Mouse (Mus musculus) cerebellum, postnatal 36 days (tissue): Measurements from ENCODE around the gene Slc7a7.

Experiments used
- DNase-seq, 2 experiments: peaks; one replicate each; pipeline ENCODE4 v3.0.0; 2021 to 2022; ENCODE audit warnings: mixed read lengths in 2 of 2

Slc7a7 gene

DNA sequence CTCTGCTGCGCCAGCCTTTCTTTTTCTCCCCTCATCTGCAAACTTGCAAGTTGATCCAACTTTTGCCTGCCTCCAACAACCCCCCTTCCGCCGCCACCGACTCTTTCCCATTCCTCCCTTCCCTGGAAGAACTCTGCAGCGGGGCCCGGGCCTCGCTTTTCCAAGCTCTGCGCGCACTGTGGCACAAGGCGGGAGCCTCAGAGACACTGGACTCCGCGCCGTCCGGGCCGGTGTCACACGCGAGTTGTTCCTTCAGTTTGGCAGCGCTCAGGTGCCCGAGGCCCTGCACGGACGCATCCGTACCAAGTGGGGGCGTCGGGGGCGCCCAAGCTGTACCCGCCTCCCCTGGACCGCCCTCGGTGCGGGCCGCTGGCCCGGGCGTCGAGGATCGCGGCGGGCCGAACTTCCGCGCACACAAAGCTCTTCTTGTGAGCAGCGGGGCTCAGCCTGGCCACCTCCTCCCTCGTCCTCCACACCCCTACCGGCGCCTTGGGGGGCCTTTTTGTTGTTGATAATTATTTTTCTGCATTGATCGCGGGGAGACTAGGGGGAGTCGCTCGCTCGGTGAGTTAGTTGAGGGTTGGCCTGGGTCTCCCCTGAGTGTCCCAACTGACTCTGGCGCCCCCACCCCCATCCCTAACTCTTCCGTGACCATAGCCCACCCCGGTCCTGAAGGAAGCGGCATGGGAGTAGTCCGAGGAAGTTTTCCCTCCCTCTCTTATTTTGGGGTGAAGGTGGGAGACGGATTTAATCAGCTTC, 14.7 kb upstream of the Slc7a7 start:
- DNase-seq = peak in 1 of 2 experiments; percentile 14

DNA sequence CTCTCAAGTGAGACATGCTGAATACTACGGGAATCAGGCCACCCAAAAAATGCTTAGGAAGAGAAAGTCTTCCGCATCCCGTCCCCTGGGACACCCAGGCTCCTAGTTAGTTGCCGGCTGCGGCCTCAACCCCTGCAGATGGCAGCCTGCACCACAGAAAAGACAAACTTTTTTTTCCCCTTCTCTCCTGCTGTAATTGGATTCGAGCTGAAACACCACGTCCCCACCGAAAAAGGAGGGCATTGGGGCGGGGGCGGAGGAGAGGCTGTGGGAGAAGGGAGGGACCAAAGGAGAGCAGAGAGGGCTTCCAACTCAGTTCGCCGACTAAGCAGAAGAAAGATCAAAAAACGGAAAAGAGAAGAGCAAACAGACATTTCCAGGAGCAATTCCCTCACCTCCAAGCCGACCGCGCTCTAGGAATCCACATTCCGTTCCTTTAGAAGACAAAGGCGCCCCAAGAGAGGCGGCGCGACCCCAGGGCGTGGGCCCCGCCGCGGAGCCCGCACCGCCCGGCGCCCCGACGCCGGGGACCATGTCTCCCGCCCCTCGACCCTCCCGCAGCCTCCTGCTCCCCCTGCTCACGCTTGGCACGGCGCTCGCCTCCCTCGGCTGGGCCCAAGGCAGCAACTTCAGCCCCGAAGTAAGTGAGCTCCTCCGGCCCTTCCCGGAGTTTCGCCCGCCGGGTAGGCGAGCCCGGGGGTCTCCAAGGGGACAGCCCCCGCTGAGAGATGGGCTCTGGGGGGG, 13.9 kb upstream of the Slc7a7 start, which contains the start of gene Mmp14:
TSS of gene Mmp14 (plus strand) at position 279 of the 744 bp plus-strand sequence.
- DNase-seq = peak in 1 of 2 experiments; percentile 15

DNA sequence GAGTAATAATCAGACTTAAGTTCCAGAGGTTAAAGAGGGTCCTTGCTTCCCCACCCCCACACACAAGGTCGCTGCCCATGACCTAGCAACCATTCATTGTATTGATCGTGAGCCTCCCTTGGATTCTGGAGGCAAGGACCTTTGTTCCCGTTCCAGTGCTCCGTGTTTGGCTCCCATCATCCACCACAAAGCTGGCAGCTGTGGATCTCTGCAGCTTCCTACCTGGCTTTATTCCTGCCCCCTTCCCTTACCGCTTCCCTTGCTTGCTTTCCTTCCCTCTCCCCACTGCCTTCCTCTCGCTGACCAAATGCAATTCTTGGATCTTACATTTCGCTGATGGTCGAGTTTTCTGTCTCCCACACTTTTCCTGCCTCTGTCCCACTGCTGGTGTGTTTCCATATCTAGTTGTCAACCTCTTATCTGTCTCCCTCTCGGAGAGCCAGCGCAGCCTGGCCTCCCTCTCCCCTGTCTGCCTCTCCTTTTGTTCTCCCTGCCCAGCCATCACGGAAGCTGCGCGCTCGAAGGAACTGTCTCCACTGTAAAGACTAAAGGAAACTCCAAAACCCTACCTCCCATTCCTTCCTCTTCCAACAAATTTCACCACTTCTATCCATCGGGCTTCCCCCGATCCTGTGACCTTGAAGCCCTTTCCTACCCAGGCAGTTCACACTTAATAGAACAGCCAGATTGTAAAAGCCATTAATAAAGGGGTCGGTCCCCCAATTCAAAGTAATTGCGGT, 13.0 kb upstream of the Slc7a7 start:
- DNase-seq = no peak

DNA sequence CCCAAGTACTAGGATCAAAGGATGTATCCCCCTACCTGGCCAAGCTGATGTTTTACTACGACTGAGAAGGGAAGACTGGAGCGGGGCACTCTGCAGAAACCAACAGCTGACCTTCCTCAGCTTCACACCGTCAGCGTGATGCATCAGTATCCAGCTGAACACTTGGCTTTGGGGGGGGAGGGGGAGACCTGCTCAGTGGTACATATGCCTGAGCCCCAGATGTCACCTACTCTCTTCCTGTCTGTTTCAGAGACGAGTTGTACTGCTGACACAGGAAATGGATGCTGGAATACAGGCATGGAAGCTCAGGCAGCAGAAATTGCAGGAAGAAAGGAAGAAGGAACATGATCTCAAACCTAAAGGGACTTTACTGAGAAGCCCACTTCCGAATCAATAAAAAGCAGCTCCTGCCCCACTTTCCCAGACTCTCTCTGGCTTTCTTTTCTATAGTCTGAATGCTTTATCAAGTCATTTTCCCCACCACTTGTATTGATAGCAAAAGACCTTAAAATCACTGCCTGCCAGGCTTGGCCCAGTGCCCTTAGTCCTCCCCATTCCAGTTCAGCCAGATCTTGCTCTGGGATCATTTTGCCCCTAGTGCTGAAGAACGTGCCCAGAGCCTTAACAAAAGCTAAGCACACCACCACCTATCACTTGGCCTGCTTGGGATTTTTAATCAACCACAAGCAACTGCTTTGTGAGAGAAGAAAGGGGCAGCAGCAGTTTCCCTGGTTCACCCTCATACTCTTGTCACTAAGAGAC, 11.9 kb upstream of the Slc7a7 start:
- DNase-seq = no peak

DNA sequence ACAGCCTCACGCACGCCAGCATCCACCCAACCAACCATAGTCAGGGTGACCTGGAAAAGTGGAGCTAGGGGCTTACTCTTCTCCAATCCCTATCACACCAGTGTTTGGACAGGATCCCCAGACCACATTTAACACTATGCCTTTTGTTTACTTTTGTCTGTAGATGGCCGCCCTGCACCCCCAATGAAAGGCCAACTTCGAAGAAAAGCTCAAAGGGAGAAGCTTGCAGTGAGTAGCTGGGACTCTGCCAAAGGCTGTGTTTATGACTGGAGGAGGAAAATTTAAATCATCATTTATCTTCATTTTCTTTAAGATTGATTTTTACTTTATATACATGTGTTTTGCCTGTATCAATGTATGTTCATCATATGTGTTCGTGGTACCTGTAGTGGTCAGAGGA, 10.8 kb upstream of the Slc7a7 start:
- no peak for DNase-seq

DNA sequence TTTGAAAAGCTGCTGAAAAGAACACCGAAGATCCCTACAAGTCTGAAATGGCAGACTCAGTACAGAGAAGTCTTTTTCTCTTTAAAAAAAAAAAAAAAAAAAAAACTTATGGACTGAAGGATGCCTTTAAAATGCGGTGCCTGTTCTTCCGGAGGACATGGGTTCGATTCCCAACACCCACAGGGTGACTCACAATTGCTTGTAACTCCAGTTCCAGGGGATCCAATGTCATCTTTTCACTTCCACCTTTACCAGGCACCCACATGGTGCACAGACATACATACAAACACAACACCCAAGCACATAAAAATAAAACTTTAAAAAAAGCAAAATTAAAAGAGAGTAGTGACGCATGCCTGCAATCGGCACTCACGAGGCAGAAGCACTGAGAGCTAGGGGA, 10.1 kb upstream of the Slc7a7 start:
- no peak for DNase-seq

DNA sequence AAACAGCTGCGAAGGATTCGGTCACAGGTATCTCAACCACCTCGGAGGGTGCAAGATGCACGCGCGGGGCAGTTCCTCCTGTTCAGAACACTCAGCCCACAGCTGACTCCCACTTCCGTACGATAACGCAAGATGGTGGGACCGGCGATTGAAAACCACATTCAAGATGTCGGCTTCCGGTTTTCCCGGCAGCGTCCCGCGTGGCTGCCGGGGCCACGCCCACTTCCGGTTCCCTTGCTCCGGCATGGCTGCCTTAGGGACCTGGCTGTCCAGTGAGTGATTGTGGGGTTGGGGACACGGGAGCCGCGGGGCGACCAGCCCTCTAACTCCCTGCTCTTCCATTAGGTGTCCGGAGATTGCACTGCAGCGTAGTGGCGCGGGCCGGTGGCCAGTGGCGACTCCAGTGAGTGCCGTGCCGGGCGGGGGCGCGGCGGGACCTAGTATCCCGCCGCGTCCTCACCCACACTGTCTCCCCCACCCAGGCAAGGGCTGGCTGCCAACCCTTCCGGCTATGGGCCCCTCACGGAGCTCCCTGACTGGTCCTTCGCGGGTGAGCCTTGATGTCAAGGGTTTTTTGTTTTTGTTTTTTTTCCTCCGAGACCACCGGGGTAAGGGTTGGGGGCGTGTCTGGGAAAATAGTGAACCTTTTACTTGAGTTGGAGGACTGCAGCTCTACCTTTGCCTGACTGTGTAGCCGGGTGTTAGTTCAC, 9.3 kb upstream of the Slc7a7 start, which contains the start of gene Mrpl52:
TSS of gene Mrpl52 (plus strand) at position 221 of the 710 bp plus-strand sequence.
- DNase-seq = peak; percentile 90

DNA sequence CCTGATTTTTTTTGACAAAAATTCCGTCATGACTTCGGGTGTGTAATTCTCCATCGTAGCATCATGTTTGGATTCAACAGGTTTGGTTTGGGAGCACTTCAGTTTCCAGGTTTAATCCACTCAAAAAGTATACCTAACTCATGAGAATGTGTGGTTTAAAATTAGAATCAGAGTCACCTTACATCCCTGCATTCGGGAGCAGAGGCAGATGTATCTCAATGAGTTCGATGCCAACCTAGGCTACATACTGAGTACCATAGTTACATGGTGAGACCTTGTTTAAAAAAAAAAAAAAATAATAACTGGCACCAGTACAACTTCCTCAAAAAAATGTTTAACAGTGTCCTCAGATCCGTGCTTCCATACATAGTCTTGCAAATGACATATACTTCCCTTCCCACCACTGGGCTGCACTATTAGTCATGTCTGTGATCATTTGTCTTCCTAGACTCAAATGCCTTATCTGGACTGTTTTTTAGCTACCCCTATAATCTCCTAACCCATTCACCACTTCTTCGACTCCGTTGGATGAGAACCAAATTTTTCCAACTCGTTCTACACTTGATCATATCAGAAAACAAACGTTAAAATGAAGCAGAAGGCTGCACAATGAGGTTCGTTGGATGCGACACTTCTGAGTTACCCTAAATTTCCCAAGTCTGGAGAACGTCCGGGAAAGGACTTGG, 8.6 kb upstream of the Slc7a7 start:
- DNase-seq = no peak

DNA sequence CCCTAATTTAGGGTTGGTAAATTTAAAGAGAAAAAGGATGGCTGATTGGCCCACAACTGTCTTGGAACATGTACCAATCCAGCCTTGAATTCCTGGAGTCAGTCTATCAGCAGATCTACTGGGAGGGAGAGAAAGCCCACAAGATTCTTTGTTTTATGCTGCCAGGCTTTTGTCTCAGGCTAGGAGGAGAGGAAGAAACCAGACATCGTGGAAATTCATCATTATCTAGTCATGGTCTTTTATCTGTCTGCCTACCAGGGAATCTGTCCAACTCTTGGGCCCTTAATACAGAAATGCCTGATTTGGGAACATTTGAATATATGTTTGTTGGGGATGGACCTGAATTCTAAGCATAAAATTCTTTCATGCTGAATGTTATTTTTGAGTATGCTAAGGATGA, 8.0 kb upstream of the Slc7a7 start:
- DNase-seq = no peak

DNA sequence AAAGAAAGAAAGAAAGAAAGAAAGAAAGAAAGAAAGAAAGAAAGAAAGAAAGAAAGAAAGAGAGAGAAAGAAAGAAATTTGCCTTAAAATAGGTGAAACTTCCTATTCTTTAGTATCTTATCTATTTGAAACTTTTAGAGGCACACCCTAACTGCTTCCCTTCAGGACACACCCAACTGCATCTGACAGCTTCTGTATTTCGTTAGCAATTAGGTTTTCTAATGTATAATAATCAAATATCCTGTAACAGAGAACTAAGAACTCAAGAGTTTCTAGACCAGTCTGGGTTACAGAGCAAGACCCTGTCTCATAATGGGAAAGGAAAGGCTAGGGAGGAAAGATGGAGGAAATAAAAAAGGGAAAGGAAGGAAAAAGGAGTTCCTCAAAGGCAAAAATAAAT, 7.1 kb upstream of the Slc7a7 start:
- no peak for DNase-seq

DNA sequence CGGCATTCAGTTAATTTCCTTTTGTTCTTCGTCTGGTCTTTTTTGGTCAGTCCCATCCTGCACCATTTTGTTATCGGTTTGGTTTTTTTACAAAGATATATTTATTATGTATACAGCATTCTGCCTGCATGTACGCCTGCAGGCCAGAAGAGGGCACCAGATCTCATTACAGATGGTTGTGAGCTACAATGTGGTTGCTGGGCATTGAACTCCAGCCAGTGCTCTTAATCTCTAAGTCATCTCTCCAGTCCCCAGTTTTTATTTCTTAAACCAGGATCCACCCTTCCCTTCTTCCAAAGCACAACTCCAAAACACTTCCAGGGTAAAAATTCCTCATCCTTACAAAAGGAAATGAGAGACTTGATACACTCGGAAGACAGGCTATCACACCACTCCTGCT, 5.8 kb upstream of the Slc7a7 start:
- DNase-seq = no peak

DNA sequence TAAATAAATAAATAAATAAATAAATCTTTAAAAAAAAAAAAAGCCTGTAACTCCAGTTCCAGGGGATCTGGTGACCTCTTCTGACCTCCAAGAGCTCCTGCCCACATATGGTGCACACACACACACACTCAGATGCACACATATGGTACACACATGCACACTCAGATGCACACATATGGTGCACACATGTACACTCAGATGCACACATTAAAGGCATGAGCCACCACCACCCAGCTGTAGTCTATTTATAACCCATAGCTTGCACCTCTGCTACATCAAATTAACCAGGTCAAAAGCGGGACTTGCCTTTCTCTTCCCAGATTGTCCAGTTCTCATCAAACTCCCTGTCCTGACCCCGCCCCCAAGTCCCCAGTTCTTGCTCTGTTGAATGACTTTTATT, 3.4 kb upstream of the Slc7a7 start:
- DNase-seq = no peak

DNA sequence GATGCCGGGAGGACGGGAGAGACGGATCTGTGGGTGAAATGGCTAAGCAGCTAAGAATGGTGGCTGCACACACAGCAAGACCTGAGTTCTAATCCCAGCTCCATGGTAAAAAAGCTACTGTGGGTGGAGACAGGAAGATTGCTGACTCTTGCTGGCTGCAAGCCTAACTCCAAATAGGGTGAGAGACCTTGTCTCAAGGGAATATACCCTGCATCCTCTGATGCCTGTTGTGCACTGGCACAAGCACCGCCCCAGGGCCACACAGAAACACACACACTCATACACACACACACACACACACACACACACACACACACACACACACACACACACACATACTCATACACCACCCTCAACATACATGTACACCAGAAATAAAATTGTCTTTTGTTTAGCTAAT, 750 bp downstream of the Slc7a7 start:
- no peak for DNase-seq

DNA sequence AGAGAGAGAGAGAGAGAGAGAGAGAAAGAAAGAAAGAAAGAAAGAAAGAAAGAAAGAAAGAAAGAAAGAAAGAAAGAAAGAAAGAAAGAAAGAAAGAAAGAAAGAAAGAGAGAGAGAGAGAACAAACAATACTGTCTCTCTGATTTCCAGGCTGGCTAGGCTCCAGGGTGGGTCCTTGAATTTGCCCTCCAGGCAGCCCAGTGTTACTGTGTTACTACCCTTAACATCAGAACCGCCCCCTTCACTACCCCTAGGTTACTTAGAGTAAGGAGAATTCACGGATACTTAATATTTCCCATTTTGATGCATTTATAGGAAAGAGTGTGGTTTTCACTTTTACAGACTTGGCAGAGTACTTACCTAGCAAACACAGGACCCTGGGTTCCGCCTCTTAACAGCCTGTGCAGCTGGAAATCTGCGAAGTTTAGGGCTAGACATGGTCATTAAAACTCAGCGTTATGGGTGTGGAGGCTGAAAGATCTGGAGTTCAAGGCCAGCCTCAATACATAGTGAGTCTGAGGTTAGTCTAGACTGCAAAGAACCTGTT, 1.3 kb downstream of the Slc7a7 start:
- DNase-seq = no peak

DNA sequence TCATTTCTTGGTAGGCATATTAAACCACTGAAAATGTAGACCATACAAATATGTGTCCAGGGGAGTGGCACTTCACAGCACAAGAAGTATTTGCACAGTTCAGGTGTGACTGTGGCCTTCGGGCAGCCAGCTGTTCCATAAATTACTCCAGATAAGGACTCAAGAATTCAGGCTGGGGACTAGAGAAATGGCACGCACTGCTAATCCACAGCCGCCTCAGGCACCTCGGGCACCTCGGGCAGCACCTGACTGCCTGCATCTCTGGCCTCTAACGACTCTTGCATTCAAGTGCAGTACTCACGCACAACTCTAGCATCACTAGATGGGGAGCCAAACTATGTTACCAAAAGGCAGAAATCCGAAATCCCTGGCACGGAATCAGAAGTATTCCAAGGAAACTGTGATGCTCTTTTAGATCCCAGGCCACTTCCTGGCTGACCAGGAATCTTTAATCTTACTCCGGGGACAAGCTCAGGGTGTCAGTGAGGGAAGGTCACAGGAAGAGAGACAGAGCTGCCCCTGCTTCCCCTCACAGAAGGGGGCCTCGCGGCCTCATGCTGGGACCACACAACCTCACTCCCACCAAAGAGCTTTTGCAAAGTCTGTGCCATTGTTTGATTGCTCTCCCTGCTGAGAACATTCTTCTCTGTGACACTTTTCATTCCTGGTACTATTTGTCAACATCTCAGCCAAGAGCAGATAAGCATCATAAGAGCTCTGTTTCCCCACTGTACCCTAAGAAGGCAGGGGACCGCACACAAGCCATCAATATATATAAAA, 2.1 kb downstream of the Slc7a7 start:
- DNase-seq = no peak

DNA sequence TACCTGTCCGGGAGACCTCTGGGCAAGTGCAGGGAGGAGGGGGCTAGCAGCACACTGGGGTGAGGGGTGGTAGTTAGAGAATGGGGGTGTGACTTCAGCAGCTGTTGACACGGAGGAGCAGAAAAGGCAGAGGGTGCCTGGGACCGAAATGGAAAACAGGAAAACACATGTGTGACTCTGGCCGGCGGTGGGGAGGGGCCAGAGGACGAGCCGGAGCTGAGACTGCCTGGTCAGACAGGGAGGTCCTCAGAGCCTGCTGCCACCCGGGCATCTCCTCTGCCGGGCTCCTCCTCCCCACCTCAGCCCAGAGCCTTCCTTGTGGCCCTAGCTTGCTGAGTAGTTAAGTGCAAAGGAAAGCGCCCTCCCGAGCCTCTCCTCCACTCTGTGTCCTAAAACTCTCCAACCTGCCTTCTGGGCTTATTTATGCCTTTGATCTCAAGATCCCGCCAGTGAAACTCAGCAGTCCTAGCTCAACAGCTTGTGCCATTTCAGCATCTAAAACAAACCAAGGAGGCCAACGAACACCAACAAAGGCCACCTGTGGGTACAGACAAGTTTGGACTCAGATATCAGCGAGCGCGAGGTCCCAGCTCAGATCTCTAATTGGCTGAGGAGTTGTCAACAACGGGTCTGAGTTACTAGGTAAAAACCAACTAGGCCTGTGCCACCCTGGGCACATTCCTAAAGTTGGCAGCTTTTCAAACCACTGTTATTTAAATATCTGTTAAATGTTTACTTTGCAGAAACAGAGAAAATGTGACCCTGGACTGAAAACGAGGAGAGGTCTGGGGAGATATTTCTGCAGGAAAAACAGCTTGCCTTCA, 3.5 kb downstream of the Slc7a7 start:
- no peak for DNase-seq

DNA sequence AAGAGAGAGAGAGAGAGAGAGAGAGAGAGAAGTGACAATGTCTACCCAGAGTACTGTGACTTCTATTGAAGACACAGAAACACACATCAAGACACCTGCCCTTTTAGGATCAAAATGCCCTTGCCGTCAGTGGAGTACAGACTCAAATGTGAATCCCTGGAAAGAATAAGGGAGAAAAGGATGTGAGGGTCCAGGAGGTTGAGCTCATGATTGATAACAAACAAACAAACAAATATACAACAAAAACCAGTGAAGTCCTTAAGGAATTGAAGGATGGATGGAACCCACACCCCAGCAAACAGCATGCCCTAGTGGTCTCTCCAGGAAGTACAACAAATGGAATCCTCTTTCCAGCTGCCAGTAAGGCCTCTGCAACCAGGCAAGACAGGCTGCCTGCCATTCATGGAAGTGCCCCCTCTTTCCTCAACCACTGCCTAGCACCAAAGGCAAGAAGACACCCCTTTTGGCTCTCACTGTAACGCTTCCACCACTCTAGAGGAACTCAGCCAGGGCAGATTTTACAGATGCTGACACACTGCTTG, 4.9 kb downstream of the Slc7a7 start:
- peak; percentile 18 to 45 for DNase-seq

DNA sequence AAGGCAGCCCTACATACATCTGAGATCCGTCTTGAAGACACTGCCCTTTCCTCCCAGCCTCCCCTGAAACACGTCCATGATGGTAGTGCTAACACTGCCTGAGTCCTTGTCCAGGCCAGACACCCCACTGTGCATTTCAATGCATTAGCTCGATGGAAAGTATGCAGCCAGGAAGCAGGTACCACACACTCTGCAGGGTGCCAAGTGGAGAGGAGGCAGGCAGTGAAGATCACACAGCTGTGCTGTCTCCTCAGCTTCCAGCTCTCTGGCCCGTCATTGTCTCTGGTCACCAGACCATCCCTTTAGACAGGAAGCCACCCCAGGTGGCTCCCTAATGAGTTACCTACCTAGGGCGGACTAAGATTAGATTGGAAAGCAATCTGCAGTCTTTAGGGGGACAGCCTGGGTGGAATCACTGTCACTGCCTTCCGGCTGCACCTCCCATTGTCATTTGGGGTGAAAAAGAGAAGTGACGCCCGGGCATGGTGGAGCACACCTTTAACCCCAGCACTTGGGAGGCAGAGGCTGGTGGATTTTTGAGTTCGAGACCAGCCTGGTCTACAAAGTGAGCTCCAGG, 5.5 kb downstream of the Slc7a7 start:
- no peak for DNase-seq
